Mouse (Mus musculus) gastrocnemius, adult 18-20 months (tissue): ENCODE data around the gene Cenpp. TPM values are rescaled to one million over a fixed set of nuclear protein-coding genes. Genes with fewer than 3 reads are reported as not detected.
"Not testable (repeated sequence)": the region's sequence is repeated elsewhere in the genome, so short reads cannot be mapped to it uniquely, and the experiment has no call there.

Experiments used
- DNase-seq: peaks from one replicate; pipeline ENCODE4 v3.0.0; 2021; ENCODE audit warnings: low spot score
- total RNA-seq, 2 experiments: library from RNA; stranded (reverse); gene quantifications; 2 replicates each; pipeline ENCODE4 v1.2.3; 2021

Gene Cenpp
- total RNA-seq, 2 experiments from 2014 or later: 1.1 to 1.3 TPM

- no peak for DNase-seq
Measured at GRCm38 (mm10) chr13:49608589-49609322, 43.8 kb downstream of the Cenpp start.

DNA sequence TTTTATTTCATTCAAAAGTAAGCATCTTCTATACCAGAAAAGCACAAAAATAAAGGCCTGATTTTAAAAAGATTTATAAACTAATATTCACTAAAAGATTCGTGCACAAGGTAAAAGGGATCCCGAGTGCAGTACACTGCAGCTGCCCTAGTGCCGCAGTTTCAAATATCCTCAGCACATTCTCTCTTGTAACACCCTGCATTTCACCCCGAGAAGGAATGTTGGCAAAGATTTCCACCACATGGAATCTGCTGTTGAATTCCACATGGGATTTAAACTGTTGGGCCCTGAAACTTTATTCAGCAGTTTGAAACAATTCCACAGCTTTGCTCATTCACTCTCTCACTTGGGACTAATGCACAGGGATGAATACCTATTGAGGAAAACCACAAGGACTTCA, 44.9 kb downstream of the Cenpp start, which contains the start of gene Ogn:
Gene Ogn (plus strand): TSS at position 333 of the 400 bp plus-strand sequence.
- DNase-seq: peak; percentile 66

DNA sequence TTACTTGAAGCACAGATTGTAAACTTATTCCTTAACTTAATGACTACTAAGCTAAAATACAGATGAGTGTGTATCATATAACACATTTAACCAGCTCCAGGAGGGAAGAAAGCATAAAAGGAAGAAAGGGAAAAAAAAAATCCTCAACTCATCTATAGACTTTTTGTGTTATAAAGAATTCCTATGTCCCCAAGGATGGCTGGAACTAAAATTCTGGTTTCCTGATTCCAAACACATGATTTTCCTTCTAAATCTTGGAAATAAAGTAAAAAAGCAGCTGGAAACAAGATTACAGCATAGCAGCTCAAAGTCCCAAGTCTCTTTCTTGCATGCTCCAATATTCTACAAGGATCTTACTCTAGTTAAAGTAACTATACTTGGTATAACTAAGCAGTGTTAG, 49.0 kb downstream of the Cenpp start:
- DNase-seq: no peak

DNA sequence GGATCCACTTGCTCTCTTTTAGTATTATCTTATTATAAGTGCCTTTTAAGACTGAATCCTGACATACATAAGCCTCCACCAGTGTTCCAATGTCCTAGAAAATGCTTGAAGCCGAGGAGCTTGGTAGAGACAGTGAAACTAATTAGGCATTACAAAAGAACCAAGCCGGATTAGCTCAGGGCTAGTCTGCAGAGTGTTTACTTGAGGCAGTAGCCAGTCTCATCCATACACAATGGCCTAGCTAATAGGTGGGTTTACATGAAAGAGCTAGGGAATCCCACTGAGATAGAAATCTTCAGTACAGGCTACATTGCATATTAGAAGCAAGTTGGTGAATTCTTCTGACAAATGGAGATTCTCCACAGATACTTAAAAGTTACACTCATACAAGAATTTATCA, 50.0 kb downstream of the Cenpp start:
- DNase-seq: not testable (repeated sequence)

GRCm38 (mm10) chr13:49586062-49586461, 66.5 kb downstream of the Cenpp start:
- peak; percentile 14 for DNase-seq

- peak; percentile 42 for DNase-seq
Measured at GRCm38 (mm10) chr13:49584307-49585005, 68.1 kb downstream of the Cenpp start.

GRCm38 (mm10) chr13:49583859-49584258, 68.7 kb downstream of the Cenpp start:
- DNase-seq: no peak

DNA sequence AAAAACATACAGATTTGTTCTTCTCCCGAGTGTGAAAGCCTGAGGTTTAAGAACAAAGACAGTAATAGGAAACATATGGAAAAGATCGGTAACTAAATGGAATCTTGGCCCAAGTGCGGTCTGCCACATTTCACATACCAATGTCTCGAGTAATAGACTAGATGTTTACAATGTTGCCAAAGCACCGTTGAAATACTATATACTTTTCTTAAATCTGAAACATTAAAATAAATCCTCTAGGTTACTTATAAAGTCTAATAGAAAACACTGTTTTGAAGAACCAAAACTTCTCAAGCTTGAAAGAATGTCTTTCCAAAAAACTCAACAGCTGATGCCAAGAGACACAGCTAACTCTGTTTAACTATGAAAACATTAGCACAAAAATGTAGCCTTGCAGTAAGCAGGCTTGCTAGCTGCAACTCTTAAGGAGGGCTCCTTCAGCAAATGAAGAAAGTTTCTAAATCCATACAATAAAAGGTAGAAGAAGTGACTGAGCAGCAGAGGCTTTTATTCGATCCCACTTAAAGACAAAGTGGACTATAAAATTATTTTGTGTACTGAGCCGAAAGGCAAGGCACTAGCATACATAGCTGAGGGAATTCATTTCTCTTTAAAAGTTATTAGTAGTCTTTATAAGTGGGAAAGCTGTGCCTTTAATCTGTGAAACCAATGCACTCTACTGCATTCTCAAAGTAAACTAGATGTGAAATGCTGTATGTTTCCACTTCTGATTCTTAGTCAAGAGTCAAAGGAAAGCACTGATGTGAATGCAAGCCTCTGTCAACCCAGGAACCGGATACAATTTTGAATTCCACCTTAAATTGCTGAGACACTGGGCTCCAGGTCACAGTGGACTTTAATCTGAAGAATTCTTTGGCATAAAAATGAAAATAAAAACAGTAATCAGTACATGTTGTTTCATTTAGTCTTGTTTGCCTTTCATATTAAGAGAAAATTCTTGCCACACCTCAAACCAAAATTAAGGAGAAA, 70.7 kb downstream of the Cenpp start, which contains the start of gene Omd:
Gene Omd (plus strand): TSS at position 922 of the 990 bp plus-strand sequence.
- peak; percentile 33 for DNase-seq

GRCm38 (mm10) chr13:49571418-49571817, 81.2 kb downstream of the Cenpp start:
- no peak for DNase-seq

DNA sequence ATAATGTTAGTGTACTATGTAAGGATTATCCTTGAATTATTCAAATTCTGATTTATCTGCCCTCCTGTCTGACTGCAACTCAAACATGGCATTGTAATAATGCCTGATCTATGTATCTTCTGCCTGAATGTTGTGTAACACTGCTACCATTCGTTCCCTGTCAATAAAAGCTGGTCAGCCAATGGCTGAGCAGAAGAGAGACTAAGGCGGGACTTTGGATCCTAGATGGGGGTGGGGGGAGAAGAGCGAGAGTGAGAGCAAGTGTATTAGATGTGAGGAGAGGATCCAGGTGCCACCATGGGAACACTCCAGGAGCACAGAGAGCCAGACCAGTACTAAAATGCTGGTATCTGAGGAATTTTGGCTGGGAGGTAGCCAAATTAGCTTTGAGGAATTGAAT, 82.2 kb downstream of the Cenpp start:
- DNase-seq: no peak

GRCm38 (mm10) chr13:49564347-49564746, 88.2 kb downstream of the Cenpp start:
- DNase-seq: no peak

DNA sequence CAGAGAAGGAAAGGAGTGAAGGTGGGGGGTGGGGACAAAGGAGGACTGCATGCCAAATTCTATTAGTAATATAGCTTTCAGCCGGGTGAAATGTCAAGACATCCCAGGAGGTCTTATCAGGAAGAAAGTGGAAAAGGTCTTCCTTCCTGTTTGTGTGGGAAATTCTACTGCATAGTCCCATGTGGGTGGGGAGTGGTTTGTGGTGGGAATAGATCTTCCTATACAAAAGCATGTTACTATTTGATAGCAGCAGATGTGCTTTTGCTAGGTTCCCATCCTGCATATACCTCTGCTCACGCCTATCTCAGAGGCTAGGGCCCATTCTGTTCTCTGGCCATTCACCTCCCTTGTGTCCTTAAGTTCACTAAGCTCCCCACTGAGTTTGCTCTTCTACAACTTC, 91.7 kb downstream of the Cenpp start:
- DNase-seq: no peak

DNA sequence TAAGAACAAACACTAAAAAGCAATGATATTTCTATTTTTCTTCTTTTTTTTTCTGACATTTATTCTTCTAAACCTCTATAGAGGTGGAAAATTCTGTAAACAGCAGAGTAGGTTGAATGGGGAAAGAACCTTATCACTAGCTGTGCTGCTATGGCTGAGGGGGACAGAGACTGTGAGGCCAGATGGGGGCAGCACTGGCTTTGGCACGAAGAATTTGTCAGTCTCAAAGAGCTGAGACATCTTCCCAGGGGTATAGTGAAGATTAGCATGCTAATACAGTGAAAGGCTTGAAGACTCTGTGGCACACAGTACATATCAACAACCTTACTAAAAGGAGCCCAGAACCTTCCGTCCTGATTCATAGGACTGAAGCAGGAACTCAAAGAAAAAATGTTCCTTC, 93.4 kb downstream of the Cenpp start:
- DNase-seq: peak; percentile 46

- DNase-seq: no peak
Measured at GRCm38 (mm10) chr13:49556924-49557323, 95.7 kb downstream of the Cenpp start.

GRCm38 (mm10) chr13:49556203-49556602, 96.4 kb downstream of the Cenpp start:
- peak; percentile 48 for DNase-seq

- DNase-seq: no peak
Measured at GRCm38 (mm10) chr13:49554519-49554918, 98.1 kb downstream of the Cenpp start.

DNA sequence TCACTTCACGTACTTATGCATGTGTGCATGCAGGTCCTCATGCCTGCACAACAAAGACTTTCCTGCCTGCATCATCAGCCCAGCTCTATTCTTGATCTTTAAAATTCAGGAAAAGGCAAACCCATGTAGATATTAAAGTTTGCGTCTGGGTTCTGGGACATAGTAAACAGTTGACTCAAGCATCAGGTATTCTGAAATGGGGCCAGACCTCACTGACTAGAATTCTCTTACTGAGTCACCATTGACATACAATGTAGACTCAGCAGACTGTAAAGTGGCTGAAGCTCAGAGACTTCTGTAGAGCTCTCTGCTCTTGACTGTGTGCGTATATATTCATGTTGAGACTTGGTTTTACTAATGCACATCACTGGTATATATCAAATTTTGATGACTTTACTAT, 103.0 kb downstream of the Cenpp start:
- no peak for DNase-seq

DNA sequence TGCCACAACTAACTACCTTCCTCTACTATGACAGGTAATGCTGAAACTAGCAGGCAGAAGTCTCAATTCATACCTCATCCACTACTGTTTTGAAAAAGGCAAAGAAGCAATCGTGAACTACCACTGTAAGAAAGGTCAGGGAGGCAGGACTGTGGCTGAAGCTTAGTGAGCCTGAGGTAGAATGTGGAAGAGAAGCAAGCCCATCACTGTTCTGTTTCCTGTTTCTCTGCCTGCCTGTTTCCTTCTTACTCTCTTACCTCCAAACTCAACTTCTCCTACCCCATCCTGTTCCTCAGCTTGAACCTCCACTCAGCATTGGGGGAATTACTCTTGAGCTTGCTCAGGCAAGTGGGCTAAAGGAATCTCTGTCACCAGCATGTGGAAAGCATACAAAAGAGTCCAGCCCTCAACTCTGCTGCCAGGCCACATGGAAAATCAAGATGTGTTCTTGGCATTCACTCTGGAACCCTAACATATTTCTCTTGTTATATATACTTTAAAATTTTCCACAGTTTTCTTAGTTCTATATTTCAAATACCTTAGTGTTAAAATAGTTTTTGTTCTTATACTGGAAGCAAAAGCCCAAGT, 104.9 kb downstream of the Cenpp start:
- DNase-seq: no peak

DNA sequence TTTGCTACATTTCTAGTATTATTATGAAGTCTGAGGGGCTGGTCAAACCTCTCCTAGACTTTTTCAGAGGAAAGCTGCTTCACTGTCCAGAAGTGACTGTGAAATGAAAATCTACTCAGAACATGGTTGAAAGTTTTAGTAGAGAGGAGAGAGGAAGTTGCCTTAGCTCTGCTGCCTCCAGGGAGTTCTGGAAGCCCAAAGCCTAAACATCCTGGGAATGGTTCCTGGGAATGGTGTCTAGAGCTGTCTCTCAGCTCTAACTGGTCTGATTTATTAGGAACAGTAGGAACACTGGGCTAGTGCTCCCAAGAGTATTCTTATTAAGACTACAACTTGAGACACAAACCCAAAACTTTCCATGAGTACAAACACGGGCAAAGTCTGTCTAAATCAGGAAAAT, 106.1 kb downstream of the Cenpp start:
- peak; percentile 34 for DNase-seq

GRCm38 (mm10) chr13:49545646-49546045, 106.9 kb downstream of the Cenpp start:
- DNase-seq: peak; percentile 28

GRCm38 (mm10) chr13:49544279-49544678, 108.3 kb downstream of the Cenpp start, which contains the start of gene Aspn:
Gene Aspn (plus strand): TSS chr13:49544443.
- no peak for DNase-seq
